Mouse (Mus musculus) induced T-regulatory cell, adult 2 months (primary cell): ENCODE data around the gene Gm14226.
"Not testable (repeated sequence)": the region's sequence is repeated elsewhere in the genome, so short reads cannot be mapped to it uniquely, and the experiment has no call there.

ENCODE experiments used
- DNase-seq: peaks from one replicate; pipeline ENCODE4 v3.0.0-alpha.2; 2012; ENCODE audit warnings: low read depth

Gene Gm14226

DNA sequence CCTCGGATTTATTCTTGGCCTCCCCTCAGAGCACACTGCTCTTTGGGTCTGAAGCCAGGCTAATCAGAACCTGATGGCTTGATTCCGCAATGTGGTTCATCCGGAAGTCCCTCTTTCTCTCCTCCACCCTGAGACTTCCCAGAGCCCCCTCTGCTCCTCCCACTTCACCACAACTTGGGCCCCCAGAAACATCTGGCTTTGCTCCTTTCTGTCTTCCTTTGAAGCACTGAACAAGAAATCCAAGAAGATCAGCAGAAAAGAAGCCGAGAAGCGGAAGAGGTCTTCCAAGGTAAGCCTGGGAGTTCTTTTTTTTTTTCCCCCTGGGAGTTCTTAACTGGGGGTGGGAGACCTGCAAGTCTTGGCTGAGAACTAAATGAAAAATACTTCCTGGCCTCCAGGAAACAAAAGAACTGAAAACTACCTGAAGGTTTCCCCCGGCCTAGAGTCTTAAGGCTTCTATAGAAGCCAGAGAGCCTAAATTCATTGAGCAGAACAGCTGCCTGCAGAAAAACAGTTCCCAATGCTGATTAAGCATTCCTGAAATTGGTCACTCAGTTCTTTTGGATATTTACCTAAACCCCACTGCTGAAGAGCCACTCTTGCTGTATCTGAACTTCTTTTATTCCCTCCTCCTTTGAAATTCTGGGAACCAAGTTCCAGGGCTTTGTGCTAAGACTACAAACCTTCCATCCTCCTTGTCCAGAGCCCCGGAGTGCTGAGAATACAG, 29.5 kb downstream of the Gm14226 start:
- DNase-seq: peak; percentile 47

DNA sequence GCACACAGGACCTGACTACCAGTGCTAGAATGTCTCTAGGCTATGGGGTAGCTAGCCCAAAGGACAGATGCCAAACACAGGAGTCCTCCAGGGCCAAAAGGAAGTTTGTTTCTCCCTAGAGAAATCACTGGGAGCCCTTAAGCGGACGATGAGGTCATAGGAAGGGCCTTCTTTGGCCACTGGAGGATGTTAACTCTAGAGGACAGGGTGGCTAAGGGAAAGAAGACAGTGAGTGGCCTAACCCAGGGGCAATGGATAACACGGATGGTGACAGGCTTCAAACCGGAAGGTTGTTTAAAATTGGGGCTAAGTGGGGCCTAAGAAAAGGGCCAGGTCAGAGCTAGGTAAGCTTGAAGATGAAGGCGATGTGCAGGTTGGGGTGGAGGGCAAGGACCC, 32.0 kb downstream of the Gm14226 start:
- DNase-seq: no peak

DNA sequence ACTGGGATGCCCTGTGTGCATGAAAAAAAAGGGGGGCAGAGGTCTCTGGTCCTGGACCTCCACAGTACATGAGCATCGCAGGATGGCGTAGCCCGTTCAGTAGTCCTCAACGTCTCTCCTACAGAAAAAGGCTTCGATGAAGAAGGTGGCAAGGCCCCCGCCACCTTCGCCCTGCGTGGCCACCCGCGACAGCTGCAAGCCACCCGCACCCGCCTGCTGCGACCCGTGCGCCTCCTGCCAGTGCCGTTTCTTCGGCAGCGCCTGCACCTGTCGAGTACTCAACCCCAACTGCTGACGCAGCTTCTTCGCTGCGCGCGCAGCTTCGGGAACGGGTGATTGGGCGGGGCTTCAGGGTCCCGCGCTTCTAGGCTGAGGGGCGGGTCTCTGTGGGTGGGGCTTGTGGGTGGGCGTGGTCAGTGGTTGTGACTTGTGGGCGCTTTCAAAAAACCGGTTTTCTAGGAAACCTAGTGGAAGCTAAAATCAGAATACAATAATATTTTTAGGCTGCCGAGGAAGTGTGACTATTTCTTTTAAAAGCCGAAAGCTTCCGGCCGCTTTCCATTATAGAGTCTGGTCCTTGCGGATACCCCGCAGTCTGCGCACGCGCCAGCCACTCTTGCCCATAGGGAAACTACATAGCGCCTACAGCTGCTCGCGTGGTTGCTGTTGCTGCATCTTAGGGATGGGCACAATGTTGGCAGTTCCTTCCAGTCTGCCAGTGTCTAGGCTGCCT, 32.6 kb downstream of the Gm14226 start:
- peak; percentile 99 for DNase-seq

DNA sequence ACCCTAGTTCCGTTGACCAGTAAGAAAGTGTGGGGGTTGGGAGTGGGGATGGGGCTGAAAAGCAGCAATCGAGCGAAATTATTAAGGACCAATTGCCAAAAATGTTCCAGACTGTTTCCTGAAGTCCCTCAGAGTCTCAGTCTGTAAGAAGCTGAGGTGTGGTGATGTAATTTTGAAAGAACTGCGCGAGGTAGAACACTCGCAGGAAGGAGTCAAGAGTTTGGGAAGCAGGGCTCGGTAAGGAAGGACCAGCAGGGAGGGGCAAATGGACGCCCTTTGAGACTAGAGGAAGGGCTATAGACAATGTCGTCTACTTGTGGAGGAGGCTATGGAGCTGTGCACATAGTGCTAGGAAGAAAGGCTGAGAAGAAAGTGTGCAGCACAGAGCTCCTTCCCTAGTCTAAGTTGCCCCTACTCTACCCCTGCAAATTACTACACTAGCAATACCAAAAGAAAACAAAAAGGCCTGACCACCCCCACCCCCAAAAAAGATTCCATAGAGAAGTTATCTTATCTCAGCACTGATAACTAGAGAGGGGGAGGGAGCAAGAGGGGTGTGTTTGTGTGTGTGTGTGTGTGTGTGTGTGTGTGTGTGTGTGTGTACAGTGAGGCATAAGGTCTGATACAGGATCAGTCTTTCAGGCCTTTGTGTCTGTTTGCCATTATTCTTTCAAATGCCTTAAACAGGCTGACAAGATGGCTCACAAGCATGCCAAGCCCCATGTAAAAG, 33.7 kb downstream of the Gm14226 start:
- DNase-seq: no peak

DNA sequence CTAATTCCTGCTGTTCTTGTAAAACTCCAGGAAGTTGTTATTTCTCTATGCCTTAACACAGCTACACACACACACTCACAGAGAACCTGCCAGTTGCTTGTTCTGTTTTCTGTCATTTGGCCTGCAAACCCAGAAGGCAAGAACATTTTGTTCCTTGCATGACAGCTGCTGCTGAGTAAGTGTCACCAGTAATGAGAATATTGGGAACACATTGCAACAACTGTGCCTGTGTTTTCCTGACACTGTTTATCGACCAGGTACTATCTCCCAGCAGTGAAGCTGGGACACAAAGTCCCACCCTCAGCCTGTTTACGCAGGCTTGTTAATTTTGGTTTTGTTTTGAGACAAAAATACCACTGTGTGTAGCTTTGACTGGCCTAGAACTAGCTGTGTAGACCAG, 34.6 kb downstream of the Gm14226 start:
- DNase-seq: no peak

DNA sequence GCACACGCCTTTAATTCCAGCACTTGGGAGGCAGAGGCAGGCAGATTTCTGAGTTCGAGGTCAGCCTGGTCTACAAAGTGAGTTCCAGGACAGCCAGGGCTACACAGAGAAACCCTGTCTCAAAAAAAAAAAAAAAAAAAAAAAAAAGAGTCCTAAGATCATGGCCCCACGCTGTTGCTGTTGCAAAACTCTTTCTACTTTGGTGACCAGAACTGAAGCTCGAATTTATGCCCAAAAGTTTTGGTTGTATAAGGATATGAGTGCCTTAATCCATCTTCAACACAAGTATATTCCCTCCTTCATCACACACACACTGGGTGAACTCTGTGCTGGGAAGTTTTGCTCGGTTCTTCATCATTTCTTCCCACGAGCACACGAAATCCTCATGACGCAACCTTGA, 35.4 kb downstream of the Gm14226 start:
- not testable (repeated sequence) for DNase-seq

DNA sequence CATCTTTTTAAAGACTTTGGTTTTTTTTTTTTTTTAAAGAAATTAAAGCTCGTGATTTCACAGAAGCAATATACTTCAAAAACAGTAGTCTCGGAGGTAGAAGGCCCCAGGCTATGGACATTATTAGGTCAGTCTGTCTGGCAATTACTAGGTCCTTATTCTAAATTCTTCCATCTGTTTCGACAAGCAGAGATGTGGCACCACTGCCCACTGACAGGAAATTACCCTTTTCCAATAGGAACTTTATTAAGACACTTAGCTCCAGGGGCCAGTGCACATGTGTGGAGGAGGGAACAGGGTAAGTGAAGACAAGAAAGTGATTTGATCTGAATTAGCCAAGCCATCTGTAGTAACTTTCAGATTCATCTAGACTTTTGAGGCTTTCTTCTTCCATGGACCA, 36.6 kb downstream of the Gm14226 start:
- no peak for DNase-seq

DNA sequence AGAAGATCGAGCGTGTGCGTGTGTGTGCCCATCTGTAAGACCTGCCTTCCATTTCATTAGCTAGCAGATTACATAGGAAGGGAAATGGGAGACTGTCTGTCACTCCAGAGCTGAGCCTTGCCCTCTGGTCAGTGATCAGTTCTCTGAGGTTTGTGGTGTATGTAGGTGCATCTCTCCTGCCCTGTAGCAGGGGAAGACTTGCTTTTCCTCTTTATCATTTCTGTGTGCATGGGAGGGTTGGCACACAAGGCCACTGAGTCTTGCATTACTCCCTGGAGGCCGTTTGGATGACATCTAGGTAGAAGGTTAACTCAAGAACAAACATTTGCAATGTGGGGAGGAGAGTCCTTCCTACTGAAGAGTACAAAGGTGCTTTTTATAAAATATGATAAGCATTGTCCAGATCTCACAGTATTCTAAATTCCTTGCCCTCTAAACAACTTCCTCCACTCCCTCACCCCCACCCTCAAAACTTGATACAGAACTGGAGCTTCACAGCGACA, 38.1 kb downstream of the Gm14226 start:
- no peak for DNase-seq

DNA sequence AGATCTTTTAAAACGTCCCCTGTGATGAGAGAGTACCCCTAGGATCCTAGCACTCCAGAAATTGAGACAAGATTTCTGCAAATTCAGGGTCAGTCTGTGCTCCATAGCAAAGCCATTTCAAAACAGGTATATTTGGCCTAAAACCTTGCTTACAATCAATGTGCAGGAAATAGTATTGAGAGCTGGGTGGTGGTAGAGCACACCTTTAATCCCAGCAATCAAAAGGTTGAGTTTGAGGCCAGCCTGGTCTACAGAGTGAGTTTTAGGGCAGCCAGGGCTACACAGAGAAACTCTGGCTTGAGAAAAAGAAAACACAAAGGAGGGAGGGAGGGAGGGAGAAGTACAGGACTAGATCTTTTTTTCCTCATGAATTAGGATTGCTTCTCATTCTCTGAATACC, 39.3 kb downstream of the Gm14226 start:
- DNase-seq: no peak

DNA sequence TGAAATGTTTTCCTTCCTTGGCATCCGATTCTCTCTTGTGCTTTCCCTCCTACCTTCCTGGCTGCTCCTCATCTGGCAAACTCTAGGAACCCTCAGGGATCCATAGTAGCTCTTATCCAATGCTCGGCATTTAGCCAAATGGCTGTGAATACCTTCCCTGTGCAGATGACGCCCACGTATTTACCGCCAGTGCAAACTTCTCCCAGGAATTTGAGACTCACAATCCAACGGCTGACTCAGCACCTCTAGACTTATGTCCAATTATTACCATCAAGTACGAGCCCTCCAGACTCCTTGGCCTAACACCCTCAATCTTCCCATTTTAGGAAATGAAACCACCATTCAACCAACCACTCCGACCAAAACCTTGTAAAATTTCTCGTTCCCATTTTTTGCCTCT, 53.0 kb downstream of the Gm14226 start:
- DNase-seq: no peak

DNA sequence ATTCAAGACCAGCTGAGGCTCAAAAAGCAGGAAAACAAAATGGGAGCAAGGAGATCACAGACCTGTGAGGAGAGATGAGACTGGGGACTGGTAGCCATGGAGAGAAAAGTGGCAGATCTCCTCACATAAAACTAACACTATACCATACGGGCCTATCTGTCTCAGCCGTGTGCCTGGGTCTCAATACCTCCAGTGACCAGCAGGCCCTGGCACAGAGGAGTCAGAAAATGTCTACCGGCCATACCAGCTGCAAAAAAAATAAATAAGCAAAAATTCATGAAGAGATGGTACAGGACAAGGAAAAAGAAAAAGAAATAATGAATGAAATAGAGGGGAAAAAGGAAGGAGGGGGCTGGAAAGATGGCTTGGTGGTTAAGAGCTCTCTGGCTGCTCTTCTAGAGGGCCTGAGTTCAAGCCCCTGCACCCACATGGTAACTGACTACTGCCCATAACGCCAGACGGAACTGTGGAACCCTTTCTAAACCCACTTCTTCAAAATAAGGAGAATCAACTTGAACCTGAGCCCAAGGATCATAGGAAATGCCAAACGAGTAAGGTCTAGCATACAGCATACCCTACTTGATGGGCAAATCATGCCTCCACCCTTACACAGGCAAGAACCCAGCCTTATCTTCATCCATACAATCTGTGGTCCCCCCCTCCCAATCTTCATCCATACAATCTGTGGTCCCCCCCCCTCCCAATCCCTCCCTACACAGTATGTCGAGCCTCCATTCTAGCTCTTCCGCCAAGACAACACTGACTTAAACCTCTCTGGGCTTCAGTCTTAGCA, 54.5 kb downstream of the Gm14226 start:
- no peak for DNase-seq

DNA sequence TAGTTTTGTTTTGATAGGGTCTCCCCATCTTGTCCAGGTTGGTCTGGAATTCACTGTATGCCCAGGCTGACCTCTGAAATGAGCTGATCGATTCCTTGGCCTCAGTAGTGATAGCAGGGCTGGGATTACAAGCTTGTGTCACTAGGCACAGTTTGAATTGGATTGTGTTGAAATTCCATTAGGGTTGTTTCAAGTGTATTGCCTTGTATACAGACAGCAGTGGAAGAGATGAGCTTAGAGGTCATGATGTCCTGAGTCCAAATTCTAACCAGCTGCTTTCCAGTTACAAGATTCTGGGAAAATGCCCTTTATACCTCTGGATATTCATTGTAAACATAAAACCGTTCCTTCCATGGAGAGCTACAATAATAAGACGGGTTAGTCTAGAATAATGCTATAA, 55.3 kb downstream of the Gm14226 start:
- no peak for DNase-seq

DNA sequence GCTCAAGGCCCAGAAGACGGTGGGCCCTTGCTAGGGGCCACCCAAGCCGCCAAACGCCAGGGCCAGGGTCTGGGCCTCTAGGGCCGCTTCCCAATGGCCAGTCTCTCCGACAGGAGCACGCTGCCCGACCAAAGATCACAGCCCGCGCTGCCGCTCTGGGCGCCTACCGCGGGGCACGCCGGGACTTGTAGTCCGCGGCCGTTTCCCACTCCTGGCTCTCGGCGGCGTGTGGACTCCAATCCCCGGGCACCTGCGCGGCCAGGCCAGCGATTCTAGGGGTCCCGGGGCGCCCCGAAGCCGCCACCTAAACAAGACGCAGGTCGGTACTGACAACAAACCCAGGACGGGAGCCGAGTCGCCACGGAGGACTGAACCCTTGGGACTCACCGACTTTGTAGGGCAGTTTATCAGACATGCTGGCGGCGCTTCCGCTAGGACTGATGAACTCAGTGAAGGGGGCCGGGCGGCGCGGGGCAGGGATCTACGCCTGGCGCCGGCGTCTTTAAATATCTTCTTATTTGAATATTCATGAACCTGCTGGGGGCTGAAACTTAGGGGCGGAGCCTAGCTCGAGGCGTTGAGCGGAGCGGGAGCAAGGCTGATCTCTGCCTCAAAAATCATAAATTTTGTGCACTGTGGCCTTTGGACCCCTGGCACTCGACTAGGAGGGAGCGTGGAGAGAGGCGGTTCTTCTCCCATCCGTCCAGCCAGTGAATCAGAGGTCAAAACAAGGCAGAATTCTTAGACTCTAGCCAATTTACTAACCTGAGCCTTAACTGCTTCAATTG, 56.1 kb downstream of the Gm14226 start, which contains the start of gene Ahcy:
TSS of gene Ahcy (minus strand) at position 520 of the 788 bp plus-strand sequence.
- peak; percentile 95 for DNase-seq

DNA sequence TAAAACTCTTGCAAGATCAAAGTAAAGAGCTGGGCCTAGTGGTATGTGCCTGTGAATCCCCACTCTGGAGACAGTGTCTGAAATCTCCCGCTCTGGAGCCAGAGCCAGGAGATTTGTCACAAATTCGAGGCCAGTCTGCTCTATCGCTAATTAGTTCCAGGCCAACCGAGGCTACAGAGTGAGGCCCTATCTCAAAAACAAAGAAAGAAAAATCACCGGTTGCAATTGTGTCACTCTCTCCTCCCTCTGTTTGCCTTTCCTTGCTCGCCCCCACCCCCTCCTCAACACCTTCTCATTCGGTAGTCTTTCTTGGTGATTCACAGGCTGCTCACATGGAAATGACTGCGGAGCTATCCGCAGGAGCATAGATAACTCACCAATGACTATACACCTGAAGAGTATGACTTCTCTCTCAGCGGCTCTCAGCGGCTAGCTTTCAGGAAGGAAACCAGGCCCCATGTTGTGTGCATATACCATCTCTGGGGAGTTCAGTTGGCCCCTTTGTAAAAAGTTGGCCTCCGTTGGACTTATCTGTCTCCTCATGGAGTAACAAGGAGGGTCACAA, 56.8 kb downstream of the Gm14226 start:
- DNase-seq: no peak

DNA sequence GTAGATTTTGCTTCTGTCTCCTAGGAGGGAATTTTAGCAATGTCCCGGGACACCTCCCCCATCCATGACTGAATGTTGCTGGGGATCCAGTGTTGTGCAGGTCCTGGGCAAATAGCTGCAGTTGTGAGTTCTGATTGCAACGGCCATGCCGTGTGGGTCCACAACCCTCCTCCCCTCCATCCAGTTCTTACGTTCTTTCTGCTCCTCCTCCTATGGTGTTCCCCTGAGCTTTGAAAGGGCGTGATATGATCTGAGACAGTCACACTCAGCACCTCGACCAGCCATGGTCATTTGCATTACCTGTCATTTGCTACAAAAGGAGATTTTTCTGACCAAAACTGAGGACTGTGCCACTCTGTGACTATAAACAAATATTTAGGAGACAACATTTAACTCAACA, 57.6 kb downstream of the Gm14226 start:
- no peak for DNase-seq
